Mouse (Mus musculus) CH12.LX (cell line): ENCODE measurements around the gene Gm20517. TPM values are rescaled to one million over a fixed set of nuclear protein-coding genes. Genes with fewer than 3 reads are reported as not detected.

Experiments used
- DNase-seq: peaks from one replicate; pipeline ENCODE4 v3.0.0-alpha.2; 2013; ENCODE audit errors: extremely low read depth
- H3K27ac ChIP-seq: 2 replicates; pipeline ENCODE4 v1.5.1; 2012; ENCODE audit warnings: low read depth, mild to moderate bottlenecking, control low read depth, moderate library complexity; ENCODE audit not compliant: insufficient read depth
- H3K27me3 ChIP-seq: replicated peaks from 2 replicates; pipeline ENCODE3; 2012; ENCODE audit warnings: inconsistent platforms
- H3K36me3 ChIP-seq, 2 experiments: replicated peaks in 1 of 2; 2 replicates each; pipeline versions ENCODE3 to v1.6.1; 2012; ENCODE audit warnings: inconsistent platforms in 1 of 2, low read length in 1 of 2, mild to moderate bottlenecking in 1 of 2, mixed read lengths in 1 of 2, moderate library complexity in 1 of 2; ENCODE audit not compliant: control insufficient read depth in 1 of 2, insufficient read depth in 1 of 2
- H3K4me1 ChIP-seq, 2 experiments: 2 replicates each; pipeline ENCODE4 v1.6.1; 2012; ENCODE audit warnings: inconsistent platforms in 1 of 2, moderate library complexity in 1 of 2; ENCODE audit not compliant: insufficient read depth in 2 of 2, control insufficient read depth in 1 of 2
- H3K4me2 ChIP-seq: 2 replicates; pipeline ENCODE4 v1.6.1; 2012; ENCODE audit warnings: low read depth, mild to moderate bottlenecking, control low read depth; ENCODE audit not compliant: poor library complexity, insufficient read depth, severe bottlenecking
- H3K4me3 ChIP-seq, 3 experiments: fragments of 150-350 bp in 1 of 3; sonication (generic) in 1 of 3; replicated peaks in 1 of 3; 2 replicates each; pipeline versions ENCODE3 to v1.5.1; 2011 to 2012; ENCODE audit warnings: low read depth in 2 of 3, low read length in 2 of 3, mild to moderate bottlenecking in 2 of 3, moderate library complexity in 2 of 3, control low read depth in 1 of 3, improper control_type of control experiment in 1 of 3, inconsistent platforms in 1 of 3, mixed read lengths in 1 of 3; ENCODE audit not compliant: poor library complexity in 1 of 3
- H3K79me2 ChIP-seq: replicated peaks from 2 replicates; pipeline ENCODE4 v1.6.1; 2012; ENCODE audit warnings: mild to moderate bottlenecking, moderate library complexity; ENCODE audit not compliant: control insufficient read depth, poor library complexity, insufficient read depth, severe bottlenecking; ENCODE audit errors: extremely low read depth
- H3K9ac ChIP-seq: 2 replicates; pipeline ENCODE4 v1.6.1; 2012; ENCODE audit warnings: low read depth, mild to moderate bottlenecking, control low read depth, moderate library complexity; ENCODE audit not compliant: insufficient read depth
- H3K9me3 ChIP-seq: replicated peaks from 2 replicates; pipeline ENCODE3; 2012; ENCODE audit warnings: low read length, inconsistent platforms, mixed read lengths
- BHLHE40 ChIP-seq: IDR thresholded peaks from 2 replicates; pipeline ENCODE4 v1.6.1; 2011; ENCODE audit warnings: mild to moderate bottlenecking, low read depth, low read length, improper control_type of control experiment
- CHD2 ChIP-seq: IDR thresholded peaks from 2 replicates; pipeline ENCODE4 v1.6.1; 2011; ENCODE audit warnings: low read length, improper control_type of control experiment
- CTCF ChIP-seq, 2 experiments: IDR thresholded peaks in 1 of 2; conservative IDR thresholded peaks in 1 of 2; 2 replicates each; pipeline ENCODE4 v1.5.1; 2011 to 2012; ENCODE audit warnings: low read depth in 2 of 2, low read length in 2 of 2, improper control_type of control experiment in 1 of 2, inconsistent platforms in 1 of 2, mild to moderate bottlenecking in 1 of 2, moderate library complexity in 1 of 2
- E2F4 ChIP-seq: IDR thresholded peaks from 2 replicates; pipeline ENCODE4 v1.6.1; 2011; ENCODE audit warnings: low read depth, low read length, improper control_type of control experiment; ENCODE audit not compliant: insufficient replicate concordance
- ELF1 ChIP-seq: IDR thresholded peaks from 2 replicates; pipeline ENCODE4 v1.6.1; 2014; ENCODE audit warnings: low read depth, mild to moderate bottlenecking, inconsistent platforms, low read length, improper control_type of control experiment
- EP300 ChIP-seq: IDR thresholded peaks from 2 replicates; pipeline ENCODE4 v1.6.1; 2011; ENCODE audit warnings: low read length, improper control_type of control experiment
- IRF4 ChIP-seq: IDR thresholded peaks from 2 replicates; pipeline ENCODE4 v1.6.1; 2014; ENCODE audit warnings: low read depth, mild to moderate bottlenecking, inconsistent platforms, low read length, improper control_type of control experiment
- KAT2A ChIP-seq: IDR thresholded peaks from 2 replicates; pipeline ENCODE4 v1.6.1; 2012; ENCODE audit warnings: low read length, improper control_type of control experiment, inconsistent platforms; ENCODE audit not compliant: insufficient replicate concordance
- MAFK ChIP-seq: IDR thresholded peaks from 2 replicates; pipeline ENCODE4 v1.6.1; 2011; ENCODE audit warnings: low read length, improper control_type of control experiment; ENCODE audit not compliant: insufficient replicate concordance
- MEF2A ChIP-seq: IDR thresholded peaks from 2 replicates; pipeline ENCODE4 v1.6.1; 2014; ENCODE audit warnings: low read depth, mild to moderate bottlenecking, inconsistent platforms, low read length, improper control_type of control experiment, borderline replicate concordance
- MXI1 ChIP-seq: IDR thresholded peaks from 2 replicates; pipeline ENCODE4 v1.6.1; 2011; ENCODE audit warnings: mild to moderate bottlenecking, low read depth, low read length, improper control_type of control experiment
- NELFE ChIP-seq: IDR thresholded peaks from 2 replicates; pipeline ENCODE4 v1.6.1; 2011; ENCODE audit warnings: low read depth, low read length, improper control_type of control experiment
- PAX5 ChIP-seq: IDR thresholded peaks from 2 replicates; pipeline ENCODE4 v1.6.1; 2012; ENCODE audit warnings: low read length, inconsistent platforms, mixed read lengths
- RAD21 ChIP-seq: IDR thresholded peaks from 2 replicates; pipeline ENCODE4 v1.6.1; 2011; ENCODE audit warnings: low read depth, mild to moderate bottlenecking, low read length, improper control_type of control experiment, moderate library complexity
- RCOR1 ChIP-seq: conservative IDR thresholded peaks from 2 replicates; pipeline ENCODE4 v1.6.1; 2012; ENCODE audit warnings: low read depth, mild to moderate bottlenecking, inconsistent platforms, low read length, improper control_type of control experiment
- SMC3 ChIP-seq: IDR thresholded peaks from 2 replicates; pipeline ENCODE4 v1.6.1; 2011; ENCODE audit warnings: low read depth, low read length, improper control_type of control experiment
- TCF12 ChIP-seq: IDR thresholded peaks from 2 replicates; pipeline ENCODE4 v1.6.1; 2014; ENCODE audit warnings: low read depth, mild to moderate bottlenecking, inconsistent platforms, low read length, improper control_type of control experiment
- UBTF ChIP-seq: IDR thresholded peaks from 2 replicates; pipeline ENCODE4 v1.6.1; 2012; ENCODE audit warnings: low read depth, mild to moderate bottlenecking, inconsistent platforms, low read length, improper control_type of control experiment, moderate library complexity
- USF2 ChIP-seq: conservative IDR thresholded peaks from 2 replicates; pipeline ENCODE4 v1.6.1; 2011; ENCODE audit warnings: low read depth, low read length, improper control_type of control experiment
- ZC3H11A ChIP-seq: IDR thresholded peaks from 2 replicates; pipeline ENCODE4 v1.6.1; 2012; ENCODE audit warnings: low read depth, mild to moderate bottlenecking, inconsistent platforms, low read length, improper control_type of control experiment
- ZKSCAN1 ChIP-seq: IDR thresholded peaks from 2 replicates; pipeline ENCODE4 v1.6.1; 2012; ENCODE audit warnings: low read depth, inconsistent platforms, low read length, improper control_type of control experiment, borderline replicate concordance
- ZNF384 ChIP-seq: IDR thresholded peaks from 2 replicates; pipeline ENCODE4 v1.6.1; 2012; ENCODE audit warnings: low read depth, low read length, improper control_type of control experiment, inconsistent platforms
- dilution Hi-C: fragments of 300-500 bp; cut with MboI; formaldehyde crosslinking; loops from 2 replicates; pipeline ENCODE4 v1.14.3; 2020; ENCODE audit warnings: low sequenced_read_pairs; ENCODE audit not compliant: extremely low pct_unique_long_range_greater_than_20kb, extremely low pct_ligation_motif_present
- in situ Hi-C: fragments of 300-500 bp; cut with MboI; formaldehyde crosslinking; loops from 3 replicates; pipeline ENCODE4 v1.14.3; 2019; ENCODE audit warnings: low sequenced_read_pairs, low pct_ligation_motif_present, low pct_unique_long_range_greater_than_20kb, mixed read lengths
- polyA plus RNA-seq: library from polyadenylated mRNA; unstranded; fragments of >175 nt; gene quantifications from 2 replicates; pipeline ENCODE4 v1.2.1, GENCODE M21; 2012; ENCODE audit warnings: low read depth; ENCODE audit not compliant: insufficient read length
- total RNA-seq, 2 experiments: library from RNA; depleted of rRNA; stranded (reverse); fragments of 300-350 nt in 1 of 2; fragments of >200 nt in 1 of 2; gene quantifications; 2 replicates each; pipeline ENCODE4 v1.2.3; 2012 to 2014

Gm20517 gene
- total and polyA plus RNA-seq, 3 experiments: 1.1 to 1.8 (median 1.8) TPM

- TF ChIP-seq MAFK (no peak), ZC3H11A (no peak), ZNF384 (no peak)
Observed at GRCm38 (mm10) chr17:47633999-47634770, 22.8 kb downstream of the Gm20517 start (continued).

GRCm38 (mm10) chr17:47642992-47643391, 31.6 kb downstream of the Gm20517 start:
- Histone ChIP-seq H3K79me2 (no peaks in the 10 kb centered on the region), H3K27me3 (no peaks in the 10 kb centered on the region), H3K27ac (no peak overlapping the region), H3K4me1 (no peaks in the 10 kb centered on the region), H3K4me2 (no peak overlapping the region), H3K9me3 (no peaks in the 10 kb centered on the region), H3K4me3 (no peak overlapping the region), H3K9ac (no peak overlapping the region), H3K36me3 (no peaks in the 10 kb centered on the region)
- dilution Hi-C loops: no loop called here
- TF ChIP-seq SMC3 (peak; percentile 7; the same call in 1 of the 2 replicates), ELF1 (no peak), MXI1 (no peak), CTCF (conservative IDR thresholded peaks at IDR 0.05 in 1 of 2, IDR thresholded peaks at IDR 0.05 in 1 of 2; ENCODE audit: low read depth in 2 of 2, low read length in 2 of 2) (peak in 1 of 2 experiments; percentile 55; a peak in 2 of 4 replicates), CHD2 (no peak), NELFE (no peak)
- in situ Hi-C loops: no loop called here
- peak; percentile 5 for DNase-seq

GRCm38 (mm10) chr17:47646683-47647082, 35.3 kb downstream of the Gm20517 start:
- H3K79me2 ChIP-seq: no peaks in the 10 kb centered on the region
- TF ChIP-seq BHLHE40 (no peak), USF2 (no peak), CTCF (conservative IDR thresholded peaks at IDR 0.05 in 1 of 2, IDR thresholded peaks at IDR 0.05 in 1 of 2; ENCODE audit: low read depth in 2 of 2, low read length in 2 of 2) (peak; percentile 72 to 91), UBTF (no peak), RAD21 (peak; percentile 77), RCOR1 (no peak), PAX5 (no peak), IRF4 (peak; percentile 30; the same call in 1 of the 2 replicates), MEF2A (no peak), KAT2A (no peak), ZKSCAN1 (no peak), TCF12 (no peak), SMC3 (peak; percentile 72), NELFE (peak; percentile 44; the same call in 1 of the 2 replicates), ZNF384 (peak; percentile 63), E2F4 (no peak), EP300 (no peak)
- TF ChIP-seq, all 38 proteins: peak for 6
- in situ Hi-C loops (no loop called here), dilution Hi-C loops (no loop called here)
- H3K27ac ChIP-seq: no peak overlapping the region
- H3K4me1 ChIP-seq: no peaks in the 10 kb centered on the region
- H3K4me3 ChIP-seq: no peak overlapping the region
- H3K4me2 ChIP-seq: no peak overlapping the region
- no peak overlapping the region for H3K9ac ChIP-seq
- DNase-seq: peak; percentile 91
- no peaks in the 10 kb centered on the region for H3K9me3 ChIP-seq
- H3K36me3 ChIP-seq: no peaks in the 10 kb centered on the region
- H3K27me3 ChIP-seq: no peaks in the 10 kb centered on the region
